7 mouse cellular contexts compared by ENCODE assay signal in the genomic region with DNA sequence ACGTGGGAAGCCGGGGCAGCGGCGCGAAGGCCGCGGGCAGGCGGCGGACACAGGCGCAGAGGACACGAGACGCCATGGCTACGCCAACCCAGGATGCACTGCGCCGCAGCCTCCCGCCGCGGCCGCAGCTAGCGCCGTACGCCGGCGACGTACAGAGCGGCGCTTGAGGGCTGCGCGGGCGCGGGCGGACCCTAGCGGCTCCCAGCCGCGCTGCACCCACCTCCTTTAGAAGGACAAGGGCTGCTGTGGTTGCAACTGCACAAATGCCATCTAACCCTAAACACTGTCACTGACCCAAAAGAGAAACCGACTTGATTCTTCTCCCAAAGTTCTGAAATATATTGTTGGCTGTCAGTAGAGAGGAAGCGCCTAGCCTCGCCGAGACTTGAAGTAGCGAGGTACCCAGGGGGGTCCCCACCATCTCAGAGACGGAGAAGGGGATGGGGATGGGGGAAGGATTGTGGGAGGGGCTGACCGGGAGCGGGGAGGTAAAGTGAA. TPM values are rescaled to one million over a fixed set of nuclear protein-coding genes. Genes with fewer than 3 reads are reported as not detected.
A peak's percentile ranks its signal among the peaks of the same experiment; 100 is the strongest.
DNase-seq lines count a peak whose midpoint lies in the region; ATAC-seq lines count a peak whose summit lies in the region.

A gene (minus strand): TSS at position 140 of the 498 bp plus-strand sequence.

- WGBS in intestine, embryonic 16.5 days: 0% methylated on average over 34 of the region's 43 CpGs
- WGBS in midbrain, embryonic 11.5 days: under 1% methylated on average over 41 of the region's 43 CpGs

- H3K27ac ChIP-seq in intestine, embryonic 16.5 days (ENCODE audit: low read length): peak within 1 kb of the TSS; percentile 1; the same call in 1 of the 2 replicates
- H3K27ac ChIP-seq in midbrain, embryonic 11.5 days (ENCODE audit: low read depth, low read length): no peak within 1 kb of the TSS; the same call in 1 of the 2 replicates

- intact Hi-C loops in left cerebral cortex, postnatal 36 days (cut with DNase I): loop anchor here (5.0 kb wide), 1 partner anchor 34 kb away; a partner anchor contains a TSS

- peak; percentile 99 for ATAC-seq in intestine, embryonic 16.5 days
- peak; percentile 99 for ATAC-seq in midbrain, embryonic 11.5 days (ENCODE audit: low FRiP score)

- peak within 1 kb of the TSS; percentile 70 for H3K4me3 ChIP-seq in intestine, embryonic 16.5 days (ENCODE audit: low read length)
- H3K4me3 ChIP-seq in midbrain, embryonic 11.5 days (ENCODE audit: low read depth, low read length): peak within 1 kb of the TSS; percentile 70

- peak within 1 kb of the TSS; percentile 75 for H3K4me2 ChIP-seq in intestine, embryonic 16.5 days (ENCODE audit: low read depth, low read length)
- peak within 1 kb of the TSS; percentile 71 for H3K4me2 ChIP-seq in midbrain, embryonic 11.5 days

- peak within 1 kb of the TSS; percentile 88 for H3K9ac ChIP-seq in intestine, embryonic 16.5 days (ENCODE audit: low read depth, low read length)
- H3K9ac ChIP-seq in midbrain, embryonic 11.5 days (ENCODE audit: low read length): peak within 1 kb of the TSS; percentile 86

- 0 out of 2 replicates have a peak, but pooled peaks cover 3% of the 10 kb centered on the region for H3K36me3 ChIP-seq in intestine, embryonic 16.5 days (ENCODE audit: control insufficient read depth, insufficient read depth, low read length)
- peaks cover 2% of the 10 kb centered on the region; the same call in 1 of the 2 replicates for H3K36me3 ChIP-seq in midbrain, embryonic 11.5 days (ENCODE audit: control insufficient read depth, insufficient read depth, low read length)

- H3K4me1 ChIP-seq in intestine, embryonic 16.5 days (ENCODE audit: control insufficient read depth, insufficient read depth, low read length): peaks cover 9% of the 10 kb centered on the region
- peaks cover 9% of the 10 kb centered on the region; the same call in 1 of the 2 replicates for H3K4me1 ChIP-seq in midbrain, embryonic 11.5 days (ENCODE audit: control insufficient read depth, insufficient read depth, low read length)

- peak; percentile 78 for DNase-seq in adrenal gland, adult 8-10 months
- peak; percentile 86 for DNase-seq in embryo, embryonic 11.5 days (ENCODE audit: low read depth, low spot score)
- peak; percentile 79 to 84 for DNase-seq in gastrocnemius, postnatal 4 days (ENCODE audit: low spot score in 2 of 2)
- peak; percentile 88 to 92 for DNase-seq in left cerebral cortex, postnatal 36 days (ENCODE audit: low spot score in 2 of 2)
- peak; percentile 98 for DNase-seq in midbrain, embryonic 11.5 days (ENCODE audit: low spot score, missing footprints)
- DNase-seq in skeletal muscle tissue, adult 2 months (ENCODE audit: low read depth, low spot score): peak; percentile 87

- H3K27me3 ChIP-seq in intestine, embryonic 16.5 days (replicated peaks; ENCODE audit: control insufficient read depth, insufficient read depth, low read length): no peaks in the 10 kb centered on the region
- no peaks in the 10 kb centered on the region for H3K27me3 ChIP-seq in midbrain, embryonic 11.5 days (ENCODE audit: control insufficient read depth, insufficient read depth, low read length)

- no peaks in the 10 kb centered on the region for H3K9me3 ChIP-seq in intestine, embryonic 16.5 days (ENCODE audit: control insufficient read depth, low read length)
- no peaks in the 10 kb centered on the region for H3K9me3 ChIP-seq in midbrain, embryonic 11.5 days (ENCODE audit: control insufficient read depth, low read length)

RNA-seq across cellular contexts. Expression of the gene that starts here (rescaled TPM):
- total RNA-seq in adrenal gland, adult 8-10 months (2022): 100 to 1,000 TPM; 279 to 424 (median 346) TPM
- total RNA-seq in gastrocnemius, postnatal 4 days (2021): 100 to 1,000 TPM; 476 to 560 TPM
- 981 and 993 TPM in 2 replicates for polyA plus RNA-seq in intestine, embryonic 16.5 days (2015; fragmentation: Nextera tagmentation; extraction: Ambion mirVana)
- total RNA-seq in left cerebral cortex, postnatal 36 days (2021): 100 to 1,000 TPM; 267 to 269 TPM
- polyA plus RNA-seq in midbrain, embryonic 11.5 days (2014; fragmentation: Nextera tagmentation; extraction: Ambion mirVana): 688 and 709 TPM in 2 replicates
